Mouse (Mus musculus): Measurements from ENCODE around the gene Gm3476. TPM values are rescaled to one million over a fixed set of nuclear protein-coding genes. Genes with fewer than 3 reads are reported as not detected.
"Not testable (repeated sequence)": the region's sequence is repeated elsewhere in the genome, so short reads cannot be mapped to it uniquely, and the experiment has no call there.

Gene Gm3476
- polyA plus RNA-seq (2021), result not detected

DNA sequence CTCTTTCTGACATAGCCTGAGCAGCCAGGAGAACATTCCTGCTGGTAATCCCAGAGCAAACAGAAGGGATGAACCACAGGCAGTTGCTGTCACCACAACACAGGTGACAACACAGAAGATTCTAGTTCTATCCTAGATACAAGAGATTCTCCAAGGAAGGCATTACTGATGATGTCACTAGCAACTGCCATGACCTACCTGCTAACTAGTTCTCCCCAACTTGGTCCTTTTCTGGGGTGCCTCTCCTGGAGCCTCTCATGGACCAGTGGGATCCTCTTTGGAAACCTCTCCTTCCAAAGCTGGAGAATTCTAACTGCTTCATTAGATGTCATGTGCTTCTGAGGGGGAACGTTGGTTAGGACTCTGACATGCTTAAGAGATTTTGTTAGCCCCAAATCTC, at the start of gene Gm3476:
Gm3476 (minus strand) TSS at position 101 of the 400 bp plus-strand sequence.
- H3K27me3 ChIP-seq; CTCF ChIA-PET; POLR2A ChIA-PET; ATAC-seq; in situ Hi-C loops (cut with MboI; ENCODE audit: low pct_unique_long_range_greater_than_20kb); DNase-seq (ENCODE audit: low read depth, low spot score): not testable (repeated sequence)

DNA sequence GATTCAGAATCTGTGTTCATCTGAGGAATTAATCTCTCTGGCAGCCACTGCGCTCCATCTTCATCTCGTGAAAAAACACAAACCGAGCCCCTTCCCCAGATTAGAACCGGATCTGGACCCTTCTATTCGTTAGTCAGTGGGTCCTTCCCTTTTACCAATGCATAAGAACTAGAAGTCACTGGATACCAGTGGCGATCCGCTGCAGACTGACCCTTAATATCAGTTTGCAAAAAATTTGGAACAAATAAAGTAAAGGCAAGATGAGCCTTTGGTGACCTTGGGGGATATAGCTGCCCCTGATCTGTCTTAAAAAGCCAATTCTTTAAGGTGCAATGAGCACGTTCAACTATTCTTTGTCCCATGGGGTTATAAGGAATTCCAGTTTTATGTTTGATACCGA, 37.9 kb upstream of the Gm3476 start:
- H3K27me3 ChIP-seq; in situ Hi-C loops (cut with MboI; ENCODE audit: low pct_unique_long_range_greater_than_20kb); POLR2A ChIA-PET; DNase-seq (ENCODE audit: low read depth, low spot score); CTCF ChIA-PET; ATAC-seq: not testable (repeated sequence)

DNA sequence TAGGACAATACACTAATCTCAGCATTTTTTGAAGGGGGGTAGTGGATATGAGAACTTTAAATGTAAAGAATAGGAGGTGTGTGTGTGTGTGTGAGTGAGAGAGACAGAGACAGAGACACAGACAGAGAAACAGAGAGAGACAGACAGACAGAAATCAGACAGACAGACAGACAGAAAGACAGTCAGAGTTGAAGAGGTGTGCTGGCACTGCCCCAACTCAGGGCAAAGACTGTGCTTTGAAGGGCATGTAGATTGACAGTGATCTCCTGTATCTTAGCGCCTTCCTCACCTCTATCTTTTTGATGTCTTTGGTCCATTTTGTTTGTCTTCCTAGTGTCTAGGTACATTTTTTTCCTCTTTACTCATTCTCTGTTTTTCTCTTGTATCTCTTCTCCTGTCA, 35.5 kb upstream of the Gm3476 start:
- ATAC-seq; DNase-seq (ENCODE audit: low read depth, low spot score); in situ Hi-C loops (cut with MboI; ENCODE audit: low pct_unique_long_range_greater_than_20kb); POLR2A ChIA-PET; H3K27me3 ChIP-seq; CTCF ChIA-PET: not testable (repeated sequence)

- TF ChIP-seq CTCF (IDR thresholded peaks at IDR 0.05), result peak; percentile 93
- CTCF ChIA-PET; DNase-seq (ENCODE audit: low read depth, low spot score); POLR2A ChIA-PET; in situ Hi-C loops (cut with MboI; ENCODE audit: low pct_unique_long_range_greater_than_20kb); H3K27me3 ChIP-seq: not testable (repeated sequence)
- peak; percentile 74 for ATAC-seq
Observed at GRCm38 (mm10) chr14:6108272-6108925, 17.2 kb downstream of the Gm3476 start, which contains the start of gene Gm3468. Gm3468 (minus strand) TSS chr14:6108665.

DNA sequence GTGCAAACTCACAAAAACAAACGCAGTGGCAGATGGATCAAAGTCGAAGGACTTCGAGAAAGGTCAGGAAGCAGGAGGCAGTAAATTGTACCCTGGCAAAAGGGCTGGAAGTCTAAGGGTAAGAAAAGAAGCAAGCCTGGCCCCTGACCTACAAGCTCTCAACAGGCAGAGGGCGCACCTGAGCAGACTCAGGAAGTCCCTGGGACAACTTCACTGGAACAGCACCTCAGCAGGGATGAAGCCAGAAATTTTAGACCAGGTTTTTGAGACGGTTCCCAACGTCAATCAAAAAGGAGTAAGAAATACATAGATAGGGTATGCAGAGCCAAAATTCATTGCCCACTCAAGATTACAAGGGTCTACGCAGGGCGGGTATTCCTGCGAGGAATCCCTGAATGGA, 18.1 kb downstream of the Gm3476 start:
- in situ Hi-C loops (cut with MboI; ENCODE audit: low pct_unique_long_range_greater_than_20kb); POLR2A ChIA-PET; ATAC-seq; DNase-seq (ENCODE audit: low read depth, low spot score); H3K27me3 ChIP-seq; CTCF ChIA-PET: not testable (repeated sequence)
- peak; percentile 39 for TF ChIP-seq CTCF (IDR thresholded peaks at IDR 0.05)

DNA sequence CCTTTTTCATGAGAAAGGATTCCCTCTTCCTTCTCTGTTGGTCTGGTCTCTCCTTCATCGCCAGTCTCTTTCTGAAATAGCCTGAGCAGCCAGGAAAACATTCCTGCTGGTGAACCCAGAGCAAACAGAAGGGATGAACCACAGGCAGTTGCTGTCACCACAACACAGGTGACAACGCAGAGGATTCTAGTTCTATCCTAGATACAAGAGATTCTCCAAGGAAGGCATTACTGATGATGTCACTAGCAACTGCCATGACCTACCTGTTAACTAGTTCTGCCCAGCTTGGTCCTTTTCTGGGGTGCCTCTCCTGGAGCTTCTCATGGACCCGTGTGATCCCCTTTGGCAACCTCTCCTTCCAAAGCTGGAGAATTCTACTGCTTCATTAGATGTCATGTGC, 31.8 kb downstream of the Gm3476 start, which contains the start of gene Gm8206:
Gm8206 (minus strand) TSS at position 101 of the 400 bp plus-strand sequence.
- ATAC-seq; CTCF ChIA-PET; in situ Hi-C loops (cut with MboI; ENCODE audit: low pct_unique_long_range_greater_than_20kb); POLR2A ChIA-PET; H3K27me3 ChIP-seq; DNase-seq (ENCODE audit: low read depth, low spot score): not testable (repeated sequence)

DNA sequence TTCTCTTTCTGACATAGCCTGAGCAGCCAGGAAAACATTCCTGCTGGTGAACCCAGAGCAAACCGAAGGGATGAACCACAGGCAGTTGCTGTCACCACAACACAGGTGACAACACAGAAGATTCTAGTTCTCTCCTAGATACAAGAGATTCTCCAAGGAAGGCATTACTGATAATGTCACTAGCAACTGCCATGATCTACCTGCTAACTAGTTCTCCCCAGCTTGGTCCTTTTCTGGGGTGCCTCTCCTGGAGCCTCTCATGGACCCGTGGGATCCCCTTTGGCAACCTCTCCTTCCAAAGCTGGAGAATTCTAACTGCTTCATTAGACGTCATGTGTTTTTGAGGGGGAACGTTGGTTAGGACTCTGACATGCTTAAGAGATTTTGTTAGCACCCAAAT, 67.4 kb downstream of the Gm3476 start, which contains the start of gene Gm6337:
Gm6337 (minus strand) TSS at position 101 of the 400 bp plus-strand sequence.
- in situ Hi-C loops (cut with MboI; ENCODE audit: low pct_unique_long_range_greater_than_20kb); ATAC-seq; POLR2A ChIA-PET; CTCF ChIA-PET; H3K27me3 ChIP-seq; DNase-seq (ENCODE audit: low read depth, low spot score): not testable (repeated sequence)

Other genes starting within 250 kb of the Gm3476 start
- gene Gm8237, start 245.4 kb downstream of the Gm3476 start, polyA plus RNA-seq (2021), result not detected
- not detected for gene Gm3248, start 164.1 kb downstream of the Gm3476 start, polyA plus RNA-seq (2021)
- gene Gm3453, start 146.7 kb downstream of the Gm3476 start, polyA plus RNA-seq (2021), result not detected
- gene Gm6337, start 67.5 kb downstream of the Gm3476 start, polyA plus RNA-seq (2021), result not detected
- 0.23 TPM for gene Gm8206, start 31.9 kb downstream of the Gm3476 start, polyA plus RNA-seq (2021)
- 0.55 TPM for gene Gm3468, start 17.1 kb downstream of the Gm3476 start, polyA plus RNA-seq (2021)
- gene Gm21560, start 93.5 kb upstream of the Gm3476 start, polyA plus RNA-seq (2021), result not detected
- gene Gm3411, start 161.4 kb upstream of the Gm3476 start, polyA plus RNA-seq (2021), result 0.09 TPM
- gene Gm21103, start 179.0 kb upstream of the Gm3476 start, polyA plus RNA-seq (2021), result not detected
- not detected for gene Gm3618, start 217.9 kb upstream of the Gm3476 start, polyA plus RNA-seq (2021)